Mouse (Mus musculus) intestine, embryonic 15.5 days (tissue): ENCODE measurements around the gene Pard6b. TPM values are rescaled to one million over a fixed set of nuclear protein-coding genes. Genes with fewer than 3 reads are reported as not detected.
"Not testable (repeated sequence)": the region's sequence is repeated elsewhere in the genome, so short reads cannot be mapped to it uniquely, and the experiment has no call there.

Experiments
- ATAC-seq: fragments of 200-750 bp; cut with Nextera tagmentation; 2 replicates; pipeline ENCODE4 v1.8.0; 2017; ENCODE audit warnings: moderate TSS enrichment, moderate library complexity
- H3K27ac ChIP-seq: fragments of 300-500 bp; sonication (generic); 2 replicates; pipeline ENCODE4 v1.5.1; 2015; ENCODE audit warnings: mild to moderate bottlenecking, inconsistent platforms
- H3K27me3 ChIP-seq: fragments of 300-500 bp; sonication (generic); replicated peaks from 2 replicates; pipeline ENCODE4 v1.6.1; 2015; ENCODE audit warnings: inconsistent platforms
- H3K36me3 ChIP-seq: fragments of 300-500 bp; sonication (generic); 2 replicates; pipeline ENCODE4 v1.6.1; 2015; ENCODE audit warnings: inconsistent platforms
- H3K4me1 ChIP-seq: fragments of 300-500 bp; sonication (generic); replicated peaks from 2 replicates; pipeline ENCODE4 v1.6.1; 2015; ENCODE audit warnings: inconsistent platforms
- H3K4me2 ChIP-seq: fragments of 300-500 bp; sonication (generic); replicated peaks from 2 replicates; pipeline ENCODE4 v1.6.1; 2015; ENCODE audit warnings: mild to moderate bottlenecking, inconsistent platforms
- H3K4me3 ChIP-seq: fragments of 300-500 bp; sonication (generic); replicated peaks from 2 replicates; pipeline ENCODE4 v1.5.1; 2015; ENCODE audit warnings: inconsistent platforms
- H3K9ac ChIP-seq: fragments of 300-500 bp; sonication (generic); 2 replicates; pipeline ENCODE4 v1.6.1; 2015; ENCODE audit warnings: inconsistent platforms
- H3K9me3 ChIP-seq: fragments of 300-500 bp; sonication (generic); 2 replicates; pipeline ENCODE4 v1.6.1; 2016; ENCODE audit warnings: inconsistent platforms
- WGBS: fragments of 180-500 bp; shearing (Covaris S2); methylation state at CpG from one replicate; pipeline ENCODE4 v1.1.7; 2015; 5-methylcytosine and 5-hydroxymethylcytosine counted together
- polyA plus RNA-seq: library from polyadenylated mRNA; unstranded; fragments of >200 nt; fragmentation: Nextera tagmentation; extraction: Ambion mirVana; gene quantifications from 2 replicates; pipeline ENCODE4 v1.2.1, GENCODE M21; 2015

Pard6b gene
- polyA plus RNA-seq, 1 experiment from 2014 or later: 17.4 TPM

DNA sequence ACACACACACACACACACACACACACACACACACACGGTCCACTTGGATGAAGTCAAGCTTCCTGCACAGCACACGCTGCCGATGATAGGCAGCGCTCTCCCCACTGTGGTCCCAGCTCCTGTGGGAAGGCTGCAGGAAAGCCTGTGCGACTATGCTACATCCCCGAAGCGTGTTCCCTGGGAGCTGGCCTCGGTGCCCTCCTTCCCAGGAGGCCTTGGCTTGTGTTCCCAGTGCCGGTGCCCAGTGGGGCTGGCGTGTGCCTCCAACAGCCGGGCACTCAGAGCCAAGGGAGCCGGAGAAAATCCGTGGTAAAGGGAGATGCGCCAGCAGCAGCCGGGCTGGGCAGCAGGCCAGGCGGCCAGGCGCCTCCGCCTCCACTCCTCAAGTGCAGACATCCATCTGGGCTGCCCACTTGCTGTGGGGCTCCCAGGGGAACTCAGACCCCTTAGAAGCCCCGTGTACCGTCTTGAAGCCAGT, 25.9 kb downstream of the Pard6b start:
- Histone ChIP-seq H3K9me3 (no peaks in the 10 kb centered on the region), H3K27me3 (no peaks in the 10 kb centered on the region), H3K4me1 (peaks cover 7% of the 10 kb centered on the region; the same call in 1 of the 2 replicates), H3K4me3 (peak overlapping the region; percentile 18; the same call in 1 of the 2 replicates), H3K36me3 (no peaks in the 10 kb centered on the region), H3K9ac (peak overlapping the region; percentile 23; the same call in 1 of the 2 replicates), H3K27ac (peak overlapping the region; percentile 84), H3K4me2 (peak overlapping the region; percentile 62)
- 58% methylated on average over 20 of the region's 20 CpGs for WGBS
- peak; percentile 36 for ATAC-seq

DNA sequence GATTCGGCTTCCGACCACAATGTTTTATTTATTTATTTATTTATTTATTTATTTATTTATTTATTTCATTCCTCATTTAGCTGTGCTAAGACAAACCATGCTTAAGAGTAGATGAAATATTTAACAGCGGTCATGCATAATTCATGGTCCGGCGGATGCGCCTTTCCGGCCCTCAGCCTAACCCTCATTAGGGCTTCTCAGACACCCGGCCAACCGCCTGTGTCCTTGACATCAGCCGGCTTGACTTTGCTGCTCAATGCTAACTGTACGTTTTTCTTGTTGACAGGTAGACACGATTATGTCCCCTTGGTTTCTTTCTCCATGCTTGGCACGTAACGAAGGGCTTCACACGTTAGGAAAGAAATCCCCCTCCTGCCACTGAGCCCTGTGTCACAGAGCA, 26.6 kb downstream of the Pard6b start:
- ATAC-seq: no peak
- WGBS: 75% methylated on average over 15 of the region's 15 CpGs
- H3K4me2 ChIP-seq: peak overlapping the region; percentile 62; the same call in 1 of the 2 replicates
- no peaks in the 10 kb centered on the region for H3K27me3 ChIP-seq
- no peak overlapping the region for H3K4me3 ChIP-seq
- no peaks in the 10 kb centered on the region for H3K36me3 ChIP-seq
- 0 out of 2 replicates have a peak overlapping the region, but pooled peaks have one; percentile 84 for H3K27ac ChIP-seq
- H3K9me3 ChIP-seq: no peaks in the 10 kb centered on the region
- H3K9ac ChIP-seq: peak overlapping the region; percentile 23; the same call in 1 of the 2 replicates
- H3K4me1 ChIP-seq: peaks cover 7% of the 10 kb centered on the region; the same call in 1 of the 2 replicates

DNA sequence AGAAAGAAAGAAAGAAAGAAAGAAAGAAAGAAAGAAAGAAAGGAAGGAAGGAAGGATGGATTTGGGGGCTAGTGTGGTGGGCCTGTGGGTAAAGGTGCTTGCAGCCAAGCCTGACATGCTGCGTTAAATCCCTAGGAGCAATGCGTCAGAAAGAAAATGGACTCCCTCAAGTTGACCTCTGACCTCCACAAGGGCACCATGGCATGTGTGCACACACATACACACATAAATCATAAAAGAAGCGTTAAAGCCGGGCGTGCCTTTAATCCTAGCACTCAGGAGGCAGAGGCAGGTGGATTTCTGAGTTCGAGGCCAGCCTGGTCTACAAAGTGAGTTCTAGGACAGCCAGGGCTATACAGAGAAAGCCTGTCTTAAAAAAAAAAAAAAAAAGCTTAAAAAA, 27.1 kb downstream of the Pard6b start:
- 87% methylated on average over 6 of the region's 6 CpGs for WGBS
- H3K9me3 ChIP-seq, H3K36me3 ChIP-seq, H3K4me3 ChIP-seq, H3K4me2 ChIP-seq, H3K27me3 ChIP-seq, H3K27ac ChIP-seq, ATAC-seq, H3K9ac ChIP-seq, H3K4me1 ChIP-seq: not testable (repeated sequence)

DNA sequence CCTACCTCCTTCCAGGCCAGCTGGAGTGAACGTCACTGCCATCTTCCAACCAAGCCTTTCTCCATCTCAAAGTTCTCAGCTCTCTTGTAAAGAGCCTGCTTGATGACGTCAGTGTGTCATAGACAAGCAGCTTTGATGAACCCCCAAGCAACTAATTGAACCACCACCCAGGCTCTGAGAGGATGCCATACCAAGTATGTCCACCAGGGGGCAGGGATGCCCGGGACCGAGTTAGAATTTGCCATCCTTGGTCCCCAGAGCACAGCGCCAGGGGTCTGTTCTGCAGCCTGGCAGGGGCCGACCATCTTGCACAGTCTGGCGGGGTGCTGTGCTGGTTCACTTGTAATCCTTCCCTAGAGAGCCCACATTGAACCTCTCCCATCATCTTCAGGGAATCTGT, 31.1 kb downstream of the Pard6b start:
- no peak overlapping the region for H3K9ac ChIP-seq
- WGBS: 13% methylated on average over 7 of the region's 7 CpGs
- peaks cover 18% of the 10 kb centered on the region for H3K4me1 ChIP-seq
- no peak overlapping the region for H3K4me2 ChIP-seq
- no peak overlapping the region for H3K27ac ChIP-seq
- H3K36me3 ChIP-seq: no peaks in the 10 kb centered on the region
- no peak for ATAC-seq
- H3K4me3 ChIP-seq: no peak overlapping the region
- no peaks in the 10 kb centered on the region for H3K27me3 ChIP-seq
- no peaks in the 10 kb centered on the region for H3K9me3 ChIP-seq

DNA sequence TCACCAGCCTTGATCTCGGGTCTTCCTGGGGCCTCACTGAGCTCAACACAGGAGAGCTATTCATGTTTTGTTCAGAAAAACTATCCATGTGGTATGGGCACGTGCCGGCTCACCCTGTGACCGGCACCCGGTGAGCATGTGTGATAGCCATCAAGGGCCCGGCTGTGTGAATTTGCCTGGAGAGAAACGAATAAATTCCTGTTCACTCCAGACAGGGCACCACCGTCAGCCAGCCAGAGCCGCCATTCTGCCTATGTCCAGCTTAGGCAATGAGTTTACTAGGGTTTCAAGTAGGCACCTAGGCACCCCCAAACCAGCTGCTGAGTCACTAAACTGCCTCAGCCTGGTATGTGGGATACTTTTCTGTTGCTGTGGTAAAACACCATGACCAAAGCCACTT, 32.5 kb downstream of the Pard6b start:
- Histone ChIP-seq H3K36me3 (no peaks in the 10 kb centered on the region), H3K27me3 (no peaks in the 10 kb centered on the region), H3K4me1 (peaks cover 25% of the 10 kb centered on the region), H3K27ac (no peak overlapping the region), H3K4me3 (no peak overlapping the region), H3K4me2 (no peak overlapping the region), H3K9me3 (no peaks in the 10 kb centered on the region), H3K9ac (no peak overlapping the region)
- ATAC-seq: no peak
- WGBS: 90% methylated on average over 9 of the region's 9 CpGs

DNA sequence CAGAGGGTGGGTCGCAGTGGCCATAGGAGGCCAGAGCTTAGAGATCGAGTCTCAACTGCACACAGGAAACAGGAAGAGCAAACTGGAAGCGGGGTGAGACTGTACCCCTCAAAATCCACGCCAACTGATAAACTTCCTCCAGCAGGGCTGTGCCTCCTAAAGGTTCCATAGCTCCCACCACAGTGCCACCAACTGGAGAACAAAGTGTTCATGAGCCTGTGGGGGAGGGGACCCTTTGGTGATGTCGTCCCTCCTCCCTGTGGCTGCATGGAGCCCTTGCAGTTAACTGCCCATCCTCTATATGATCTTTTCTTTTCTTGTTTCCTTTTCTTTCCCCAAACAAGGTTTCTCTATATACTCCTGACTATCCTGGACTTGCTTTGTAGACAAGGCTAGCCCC, 32.9 kb downstream of the Pard6b start:
- ATAC-seq: no peak
- no peaks in the 10 kb centered on the region for H3K27me3 ChIP-seq
- WGBS: 86% methylated on average over 5 of the region's 5 CpGs
- no peaks in the 10 kb centered on the region for H3K36me3 ChIP-seq
- H3K4me2 ChIP-seq: no peak overlapping the region
- peaks cover 25% of the 10 kb centered on the region for H3K4me1 ChIP-seq
- no peaks in the 10 kb centered on the region for H3K9me3 ChIP-seq
- H3K4me3 ChIP-seq: no peak overlapping the region
- no peak overlapping the region for H3K27ac ChIP-seq
- no peak overlapping the region for H3K9ac ChIP-seq

DNA sequence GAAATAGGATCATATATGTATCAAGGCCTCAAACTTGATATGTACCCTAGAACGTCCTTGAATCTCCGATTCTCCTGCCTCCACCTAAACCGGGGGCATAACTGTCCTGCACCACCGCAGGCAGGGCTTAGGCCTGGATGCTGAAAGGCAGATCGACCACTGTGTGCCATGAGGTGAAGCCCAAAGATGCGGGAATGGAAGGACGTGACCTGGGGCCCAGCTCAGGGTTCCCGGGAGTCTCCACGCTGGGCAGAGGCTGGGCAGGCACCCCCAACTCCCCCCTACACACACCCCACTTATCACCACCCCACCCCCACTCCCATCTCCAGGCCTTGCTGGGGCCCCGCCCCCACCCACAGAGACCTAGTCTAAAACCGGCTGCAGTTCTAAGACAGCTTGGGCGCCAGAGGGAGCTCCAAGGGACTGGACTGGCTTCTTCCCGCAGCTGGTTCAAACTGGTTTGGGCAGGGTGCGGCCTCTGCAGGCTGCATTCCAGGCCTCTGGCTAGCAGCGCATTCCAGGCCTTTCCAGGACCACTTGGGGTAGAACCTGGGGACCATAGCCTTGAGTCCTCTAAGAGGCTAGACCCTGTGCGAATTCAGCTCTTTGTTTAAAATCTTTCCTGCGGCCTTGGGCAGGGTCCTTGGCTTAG, 34.0 kb downstream of the Pard6b start:
- H3K4me1 ChIP-seq: peaks cover 25% of the 10 kb centered on the region
- 21% methylated on average over 17 of the region's 17 CpGs for WGBS
- H3K4me3 ChIP-seq: no peak overlapping the region
- ATAC-seq: peak; percentile 84
- H3K36me3 ChIP-seq: no peaks in the 10 kb centered on the region
- peak overlapping the region; percentile 34; the same call in 1 of the 2 replicates for H3K27ac ChIP-seq
- no peak overlapping the region; the same call in 1 of the 2 replicates for H3K4me2 ChIP-seq
- 0 out of 2 replicates have a peak overlapping the region, but pooled peaks have one; percentile 8 for H3K9ac ChIP-seq
- H3K9me3 ChIP-seq: no peaks in the 10 kb centered on the region
- no peaks in the 10 kb centered on the region for H3K27me3 ChIP-seq

DNA sequence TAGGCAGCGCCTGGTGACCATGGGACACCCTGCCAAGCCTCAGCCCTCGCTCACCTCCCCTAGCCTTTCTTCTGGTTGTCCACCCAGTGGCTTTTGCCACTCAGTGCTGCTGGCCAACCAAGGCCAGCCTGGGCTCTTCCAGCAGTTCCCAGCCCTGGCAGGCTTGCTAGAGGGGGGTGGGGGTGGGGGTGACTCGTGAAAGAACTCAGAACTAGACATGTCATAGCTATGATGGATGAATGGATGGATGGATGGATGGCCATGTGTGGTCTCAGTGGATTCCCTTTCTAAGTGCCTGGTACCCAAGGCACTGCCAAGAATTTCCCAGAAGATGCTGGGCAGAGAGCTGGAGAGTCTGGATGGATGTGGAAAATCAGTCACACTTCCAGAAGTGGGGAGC, 35.0 kb downstream of the Pard6b start:
- 77% methylated on average over 3 of the region's 3 CpGs for WGBS
- peak overlapping the region; percentile 0; the same call in 1 of the 2 replicates for H3K9ac ChIP-seq
- ATAC-seq: no peak

DNA sequence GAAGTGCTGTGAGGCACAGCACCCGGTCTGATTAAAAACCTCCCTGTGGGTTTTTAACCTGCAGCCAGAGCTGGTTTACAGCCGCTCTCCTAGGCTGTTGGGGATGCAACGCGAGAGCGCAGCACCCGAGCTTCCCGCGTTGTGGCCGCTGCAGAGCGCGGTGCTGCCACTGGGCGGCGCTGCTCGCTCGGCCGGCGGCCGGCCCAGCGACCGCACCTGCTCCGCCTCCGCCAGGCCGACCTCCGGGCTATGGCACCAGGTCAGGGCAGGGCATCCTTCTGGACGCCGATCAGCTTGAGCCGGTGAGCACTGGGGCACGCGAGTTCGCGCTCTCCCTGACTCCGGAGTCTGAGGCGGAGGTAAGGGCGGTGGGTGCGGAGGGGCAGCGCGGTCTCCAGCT, 36.3 kb downstream of the Pard6b start:
- ATAC-seq: peak; percentile 57
- Histone ChIP-seq H3K4me3 (peak overlapping the region; percentile 39), H3K9me3 (no peaks in the 10 kb centered on the region), H3K4me2 (peak overlapping the region; percentile 88), H3K36me3 (no peaks in the 10 kb centered on the region), H3K27ac (no peak overlapping the region), H3K27me3 (no peaks in the 10 kb centered on the region), H3K9ac (peak overlapping the region; percentile 46), H3K4me1 (peaks cover 25% of the 10 kb centered on the region)
- under 1% methylated on average over 37 of the region's 37 CpGs for WGBS

More for the DNA sequence above, 35.0 kb downstream of the Pard6b start:
- Histone ChIP-seq H3K9me3 (no peaks in the 10 kb centered on the region), H3K4me1 (peaks cover 25% of the 10 kb centered on the region), H3K27me3 (no peaks in the 10 kb centered on the region), H3K4me2 (no peak overlapping the region), H3K27ac (no peak overlapping the region), H3K36me3 (no peaks in the 10 kb centered on the region), H3K4me3 (no peak overlapping the region)

DNA sequence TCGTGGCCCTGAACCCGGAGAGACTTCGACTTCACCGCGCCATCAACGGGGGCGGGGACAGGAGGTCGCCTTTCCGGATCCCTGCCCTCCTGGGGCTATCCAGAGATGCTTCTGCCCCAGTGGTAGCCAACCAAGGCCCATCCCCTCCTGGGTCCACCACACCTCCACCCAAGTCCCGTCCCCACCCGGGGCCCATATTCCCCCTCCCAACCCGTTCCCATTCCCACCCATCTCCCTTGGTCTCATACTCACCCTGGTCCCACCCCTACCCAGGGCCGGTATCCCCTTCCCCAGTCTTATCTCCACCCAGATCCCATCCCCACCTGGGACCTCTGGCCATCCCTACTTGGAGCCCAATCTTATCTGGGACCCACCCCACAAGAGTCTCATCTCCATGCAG, 36.7 kb downstream of the Pard6b start:
- peak; percentile 42 for ATAC-seq

DNA sequence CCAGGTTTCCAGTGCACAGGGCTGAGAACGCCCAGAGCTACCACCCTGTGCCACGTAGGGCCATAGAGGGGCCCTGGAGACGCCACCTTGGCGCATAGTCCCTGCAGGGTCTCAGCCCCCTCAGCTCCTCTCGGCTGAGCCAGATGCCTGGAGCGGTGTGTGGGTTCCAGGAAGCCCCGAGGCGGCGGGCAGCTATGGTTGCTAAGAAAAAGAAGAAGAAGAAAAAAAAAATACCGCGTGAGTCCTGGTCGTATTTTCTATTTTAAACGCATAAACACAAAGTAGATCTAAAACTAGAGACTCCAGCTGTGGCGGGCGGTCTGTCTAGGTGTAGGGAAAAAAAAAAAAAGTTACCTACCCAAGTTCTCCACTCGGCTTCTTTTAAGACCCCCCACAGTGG, 37.2 kb downstream of the Pard6b start:
- Histone ChIP-seq H3K4me3 (peak overlapping the region; percentile 39; the same call in 1 of the 2 replicates), H3K27me3 (no peaks in the 10 kb centered on the region), H3K27ac (no peak overlapping the region), H3K4me1 (peaks cover 25% of the 10 kb centered on the region), H3K9ac (no peak overlapping the region), H3K9me3 (no peaks in the 10 kb centered on the region), H3K4me2 (peak overlapping the region; percentile 88), H3K36me3 (no peaks in the 10 kb centered on the region)
- peak; percentile 11; the same call in 1 of the 2 replicates for ATAC-seq
- WGBS: 34% methylated on average over 16 of the region's 16 CpGs

More for the DNA sequence above, 36.7 kb downstream of the Pard6b start:
- Histone ChIP-seq H3K27ac (no peak overlapping the region), H3K4me1 (peaks cover 25% of the 10 kb centered on the region), H3K9ac (peak overlapping the region; percentile 46), H3K9me3 (no peaks in the 10 kb centered on the region), H3K27me3 (no peaks in the 10 kb centered on the region), H3K4me2 (peak overlapping the region; percentile 88), H3K4me3 (peak overlapping the region; percentile 39), H3K36me3 (no peaks in the 10 kb centered on the region)
- WGBS: 4% methylated on average over 13 of the region's 13 CpGs

DNA sequence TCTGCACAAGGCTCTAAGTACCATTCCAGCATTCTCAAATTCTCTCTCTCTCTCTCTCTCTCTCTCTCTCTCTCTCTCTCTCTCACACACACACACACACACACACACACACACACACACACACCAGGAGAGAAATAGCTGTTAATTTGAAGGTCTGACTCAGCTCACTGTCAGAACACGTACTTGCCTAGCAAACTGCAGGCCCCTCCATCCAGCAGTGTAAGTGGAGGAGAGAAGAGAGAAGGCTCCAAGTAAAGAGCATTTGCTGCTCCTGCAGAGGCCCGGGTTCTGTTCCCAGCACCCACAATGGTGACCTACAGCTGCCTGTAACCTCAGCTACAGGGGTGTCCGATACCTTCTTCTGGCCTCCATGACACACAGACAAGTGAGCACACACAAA, 37.7 kb downstream of the Pard6b start:
- ATAC-seq: no peak
- no peak overlapping the region for H3K9ac ChIP-seq
- no peak overlapping the region for H3K4me3 ChIP-seq
- H3K27ac ChIP-seq: no peak overlapping the region
- 72% methylated on average over 3 of the region's 3 CpGs for WGBS
- H3K27me3 ChIP-seq: no peaks in the 10 kb centered on the region
- peaks cover 25% of the 10 kb centered on the region for H3K4me1 ChIP-seq
- no peaks in the 10 kb centered on the region for H3K36me3 ChIP-seq
- H3K4me2 ChIP-seq: no peak overlapping the region
- no peaks in the 10 kb centered on the region for H3K9me3 ChIP-seq

DNA sequence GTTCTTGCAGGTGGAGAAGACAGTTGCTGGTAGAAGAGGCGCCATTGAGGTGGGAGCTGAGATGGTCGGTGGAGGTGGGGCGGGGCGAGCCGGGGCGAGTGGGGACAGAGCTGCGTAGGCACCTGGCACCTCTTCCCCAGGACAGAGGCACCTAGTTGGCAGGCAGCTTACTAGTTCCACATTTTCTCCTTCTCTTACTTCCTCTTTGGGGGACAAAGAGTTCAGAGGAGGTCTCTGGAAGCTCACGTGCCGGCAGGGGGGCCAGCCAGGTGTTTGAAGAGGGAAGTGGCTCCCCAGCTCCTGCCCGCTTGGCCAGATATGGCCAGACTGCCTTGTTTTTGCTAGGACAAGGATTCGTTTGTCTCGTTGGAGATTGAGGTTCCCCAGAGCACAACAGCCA, 38.3 kb downstream of the Pard6b start:
- Histone ChIP-seq H3K9me3 (no peaks in the 10 kb centered on the region), H3K36me3 (no peaks in the 10 kb centered on the region), H3K4me3 (no peak overlapping the region), H3K4me2 (no peak overlapping the region), H3K27ac (no peak overlapping the region), H3K4me1 (peaks cover 25% of the 10 kb centered on the region), H3K9ac (no peak overlapping the region), H3K27me3 (no peaks in the 10 kb centered on the region)
- no peak for ATAC-seq
- WGBS: 65% methylated on average over 12 of the region's 12 CpGs
